Mouse (Mus musculus) v-Abl transformed pro-B cells (cell line): ENCODE measurements around the gene Crybb3.

Experiments used
- in situ Hi-C, 2 experiments: fragments of 400-800 bp; cut with MboI; formaldehyde crosslinking; loops; one replicate each; pipeline ENCODE4 v1.15.1; 2025; ENCODE audit not compliant: unreplicated experiment in 2 of 2

The Crybb3 gene

DNA sequence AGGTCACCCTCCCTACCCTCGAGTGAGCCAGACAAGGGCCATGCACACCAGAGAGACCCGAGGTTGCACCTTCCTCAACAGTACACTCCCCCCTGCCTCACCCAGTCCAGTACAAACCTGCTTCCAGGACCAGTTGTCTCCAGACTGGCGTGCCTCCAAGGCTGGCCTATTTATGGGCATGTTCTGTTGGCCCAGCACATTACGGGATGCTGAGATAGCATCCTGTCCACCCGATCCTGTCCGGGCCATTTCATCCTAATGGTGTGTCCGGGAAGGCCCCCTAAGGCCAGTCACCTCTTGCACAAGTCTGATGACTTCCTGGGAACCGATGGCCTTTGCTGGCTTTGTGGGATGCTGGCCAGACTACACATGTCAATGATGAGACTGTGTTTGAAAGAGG, at the start of gene Crybb3:
Gene Crybb3, minus strand, starts transcription at position 146 of the 400 bp plus-strand sequence.
- in situ Hi-C loops = loop anchor here in 1 of 2 experiments (25.0 kb wide), 1 partner anchor 281 kb away; the partner anchor contains the start of gene Aym1

DNA sequence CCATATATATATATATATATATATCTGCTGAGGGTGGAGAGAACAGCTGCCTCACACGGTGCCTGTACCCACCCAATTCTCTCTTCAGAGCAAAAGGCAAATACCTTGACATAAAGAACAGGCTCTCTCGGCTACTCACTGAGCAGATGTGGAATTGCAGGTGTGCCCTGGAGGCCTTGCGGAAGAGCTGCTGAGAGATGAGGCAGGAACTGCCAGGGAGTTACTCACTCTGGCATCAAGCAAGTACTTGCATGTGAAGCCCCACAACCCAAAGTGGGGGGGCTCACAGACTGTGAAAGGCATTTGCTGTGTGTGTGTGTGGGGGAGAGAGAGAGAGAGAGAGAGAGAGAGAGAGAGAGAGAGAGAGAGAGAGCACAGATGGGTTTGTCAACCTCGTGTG, 47.0 kb upstream of the Crybb3 start:
- in situ Hi-C loops = loop anchor here (25.0 kb wide), 2 partner anchors 866 to 1459 kb away; partner anchors contain the start of genes Cryba4 (in 1 of the 2) and Crybb1 (in 1 of the 2)

- in situ Hi-C loops = loop anchor here (25.0 kb wide), 2 partner anchors 864 to 1461 kb away; partner anchors contain the start of genes Cryba4 (in 1 of the 2) and Crybb1 (in 1 of the 2)
Measured at GRCm38 (mm10) chr5:113126476-113126875, 45.1 kb upstream of the Crybb3 start.

DNA sequence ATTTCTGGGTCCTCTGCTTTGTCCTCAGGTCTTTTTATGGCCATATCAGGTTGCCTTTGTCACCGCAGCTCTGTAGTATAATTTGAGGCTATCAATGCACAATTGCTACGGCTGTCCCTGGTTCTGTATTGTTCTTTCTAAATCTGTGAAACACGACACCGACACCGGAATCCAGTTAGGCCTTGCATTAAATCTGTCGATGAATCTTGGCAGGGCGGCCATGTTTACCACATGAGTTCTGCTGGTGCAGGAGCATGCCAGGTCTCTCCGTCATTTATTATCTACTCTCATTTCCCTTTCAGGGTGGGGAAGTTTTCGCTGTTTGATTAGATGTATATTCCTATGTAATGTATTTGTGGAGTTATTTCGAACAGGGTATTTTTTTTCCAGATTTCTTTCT, 42.3 kb upstream of the Crybb3 start:
- in situ Hi-C loops = loop anchor here in 1 of 2 experiments (25.0 kb wide), 1 partner anchor 1464 kb away; no protein-coding TSS in a partner anchor

DNA sequence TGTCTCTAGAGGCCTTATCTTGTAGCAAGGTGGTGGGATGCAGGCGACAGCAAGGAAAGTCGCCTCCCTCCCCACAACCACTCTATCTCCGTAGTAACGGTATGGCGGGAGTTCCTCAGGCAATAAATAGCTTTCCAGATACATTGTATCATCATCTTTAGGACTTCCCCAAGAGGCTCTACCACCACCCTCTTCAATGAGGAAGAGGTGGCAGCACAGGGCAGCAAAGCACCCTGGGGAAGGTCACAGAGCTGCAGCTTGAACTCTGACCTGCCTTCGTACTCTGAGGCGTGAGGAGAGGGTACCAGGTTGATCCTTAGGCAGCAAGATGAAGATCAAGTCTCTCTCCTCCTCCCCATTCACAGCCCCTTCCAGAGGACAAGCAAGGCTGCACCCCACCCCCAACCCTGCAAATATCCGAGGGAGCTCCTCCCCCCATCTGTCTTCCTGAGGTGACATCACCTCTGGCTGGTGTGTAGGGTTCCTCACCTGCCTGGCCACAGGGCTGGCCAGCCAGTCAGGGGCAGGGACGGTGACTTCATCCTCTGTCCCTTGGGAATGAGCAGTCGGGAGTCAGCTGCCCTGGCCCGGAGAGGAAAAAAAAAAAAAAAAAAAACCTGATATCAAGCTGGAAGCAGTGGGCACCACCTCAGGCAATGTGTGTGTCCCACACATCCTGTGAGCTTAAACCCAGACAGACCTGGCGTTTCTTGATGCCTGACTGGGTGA, 41.1 kb upstream of the Crybb3 start:
- in situ Hi-C loops = loop anchor here in 1 of 2 experiments (25.0 kb wide), 1 partner anchor 1465 kb away; no protein-coding TSS in a partner anchor

DNA sequence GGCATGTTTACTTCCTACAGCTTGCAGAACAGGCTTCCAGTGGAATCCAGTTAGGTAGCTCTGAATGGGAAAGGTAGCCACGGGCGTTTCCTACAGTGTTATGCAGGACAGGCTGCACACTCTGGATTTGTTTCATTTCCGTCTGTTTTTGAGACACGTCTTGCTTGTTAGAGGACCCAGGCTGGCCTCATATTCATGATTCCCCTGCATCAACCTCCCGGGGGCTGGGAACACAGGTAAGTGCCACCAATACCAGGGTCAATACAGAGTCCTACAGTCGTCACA, 40.1 kb upstream of the Crybb3 start:
- in situ Hi-C loops = loop anchor here in 1 of 2 experiments (25.0 kb wide), 1 partner anchor 1466 kb away; no protein-coding TSS in a partner anchor

DNA sequence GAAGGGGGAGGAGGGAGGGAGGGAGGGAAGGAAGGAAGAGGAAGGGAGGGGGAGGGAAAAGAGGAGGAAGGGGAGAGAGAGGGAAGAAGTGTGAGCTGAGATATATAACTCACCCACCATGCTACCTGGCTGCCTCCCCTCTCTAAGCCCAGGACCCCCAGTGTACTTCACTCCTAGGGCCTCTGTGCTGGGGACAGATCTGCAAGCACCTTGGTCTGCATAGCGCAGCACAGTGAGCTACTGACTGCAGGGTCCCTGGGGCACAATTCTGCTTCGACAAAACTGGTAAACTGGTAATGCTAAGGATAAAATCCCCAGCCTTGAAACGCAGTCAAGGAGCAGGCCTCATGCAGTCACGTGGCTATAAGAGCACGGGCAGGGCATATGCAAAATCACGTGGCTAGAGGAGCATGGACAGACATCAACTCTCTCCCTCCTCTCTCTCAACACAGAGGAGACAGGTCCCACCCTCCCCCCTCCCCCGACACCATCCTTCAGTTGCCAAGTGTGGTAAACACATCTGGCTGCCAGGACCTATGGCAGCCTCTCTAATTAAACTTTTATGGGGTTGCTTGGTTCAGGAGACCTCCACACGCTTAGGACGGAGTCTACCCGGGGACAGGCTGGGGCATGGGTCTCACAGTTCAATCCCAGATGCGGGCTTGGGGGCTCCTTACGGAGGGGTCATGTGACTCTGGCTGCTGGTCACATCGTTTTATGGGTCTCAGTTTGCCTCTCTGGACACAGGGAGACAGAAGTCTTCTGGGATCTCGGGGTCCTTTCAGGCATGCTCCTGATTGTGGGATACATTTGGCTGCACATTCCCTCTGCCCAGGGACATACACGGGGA, 39.6 kb upstream of the Crybb3 start:
- in situ Hi-C loops = loop anchor here in 1 of 2 experiments (25.0 kb wide), 1 partner anchor 1466 kb away; no protein-coding TSS in a partner anchor

- in situ Hi-C loops = loop anchor here in 1 of 2 experiments (25.0 kb wide), 1 partner anchor 1467 kb away; no protein-coding TSS in a partner anchor
Measured at GRCm38 (mm10) chr5:113119861-113120465, 38.6 kb upstream of the Crybb3 start.

DNA sequence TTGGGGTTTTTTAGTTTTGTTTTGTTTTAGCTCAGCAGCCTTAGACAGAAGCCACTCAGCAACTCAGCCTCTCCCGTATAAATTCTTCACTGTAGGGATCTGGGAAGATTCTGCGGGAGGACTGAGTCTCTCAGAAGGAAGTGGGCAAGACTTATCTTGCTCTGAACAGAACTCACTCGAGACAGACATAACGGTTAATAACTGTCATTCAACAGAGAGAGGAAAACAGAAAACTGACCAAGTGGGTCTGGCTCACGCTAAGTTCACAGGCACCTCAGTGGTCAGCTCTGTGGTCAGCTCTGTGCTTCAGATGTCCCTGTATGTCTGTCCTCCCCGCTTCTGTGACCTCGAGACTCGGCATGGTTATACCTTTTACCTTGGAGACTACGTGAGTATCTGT, 37.9 kb upstream of the Crybb3 start:
- in situ Hi-C loops = loop anchor here in 1 of 2 experiments (25.0 kb wide), 1 partner anchor 1468 kb away; no protein-coding TSS in a partner anchor

DNA sequence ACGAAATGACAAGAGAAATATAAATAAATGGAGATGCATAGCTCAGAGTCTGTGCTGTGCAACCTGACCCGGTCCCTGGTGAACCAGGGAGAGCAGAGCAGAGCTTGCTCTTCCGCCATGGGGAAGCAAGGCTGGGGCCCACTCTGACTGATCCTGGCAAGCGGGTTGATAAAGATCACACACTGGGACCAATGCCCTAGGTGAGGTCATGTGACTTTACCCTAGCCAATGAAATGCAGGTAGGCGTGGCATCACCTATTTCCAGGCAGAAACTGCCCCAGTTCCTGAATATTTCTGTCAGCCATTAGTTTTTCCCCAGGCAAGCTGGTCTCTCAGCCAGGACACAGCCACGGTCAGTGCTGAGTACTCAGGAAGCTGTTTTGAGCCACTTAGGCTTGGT, 37.3 kb upstream of the Crybb3 start:
- in situ Hi-C loops = loop anchor here in 1 of 2 experiments (25.0 kb wide), 1 partner anchor 1469 kb away; no protein-coding TSS in a partner anchor

DNA sequence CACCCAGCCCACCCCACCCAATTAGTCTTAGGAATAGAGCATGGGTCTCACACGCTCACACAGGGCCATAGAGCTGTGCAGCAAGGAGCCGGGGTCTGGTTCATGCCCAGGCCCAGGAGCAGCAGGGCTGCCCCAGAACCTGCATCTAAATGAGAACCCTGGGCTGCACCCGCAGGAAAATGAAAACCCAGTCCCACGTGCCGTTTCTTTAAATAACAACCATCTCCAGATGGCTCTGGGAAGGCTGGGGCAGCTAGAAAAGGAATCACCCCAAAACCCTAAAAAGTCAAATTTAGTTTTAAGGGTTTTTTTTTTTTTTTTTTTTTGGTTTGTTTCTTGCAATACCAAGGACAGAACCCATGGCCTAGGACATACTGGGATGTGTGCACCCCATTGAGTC, 36.0 kb upstream of the Crybb3 start:
- in situ Hi-C loops = loop anchor here in 1 of 2 experiments (25.0 kb wide), 1 partner anchor 1470 kb away; no protein-coding TSS in a partner anchor

GRCm38 (mm10) chr5:113115896-113116295, 34.5 kb upstream of the Crybb3 start:
- in situ Hi-C loops = loop anchor here in 1 of 2 experiments (25.0 kb wide), 1 partner anchor 1471 kb away; no protein-coding TSS in a partner anchor

DNA sequence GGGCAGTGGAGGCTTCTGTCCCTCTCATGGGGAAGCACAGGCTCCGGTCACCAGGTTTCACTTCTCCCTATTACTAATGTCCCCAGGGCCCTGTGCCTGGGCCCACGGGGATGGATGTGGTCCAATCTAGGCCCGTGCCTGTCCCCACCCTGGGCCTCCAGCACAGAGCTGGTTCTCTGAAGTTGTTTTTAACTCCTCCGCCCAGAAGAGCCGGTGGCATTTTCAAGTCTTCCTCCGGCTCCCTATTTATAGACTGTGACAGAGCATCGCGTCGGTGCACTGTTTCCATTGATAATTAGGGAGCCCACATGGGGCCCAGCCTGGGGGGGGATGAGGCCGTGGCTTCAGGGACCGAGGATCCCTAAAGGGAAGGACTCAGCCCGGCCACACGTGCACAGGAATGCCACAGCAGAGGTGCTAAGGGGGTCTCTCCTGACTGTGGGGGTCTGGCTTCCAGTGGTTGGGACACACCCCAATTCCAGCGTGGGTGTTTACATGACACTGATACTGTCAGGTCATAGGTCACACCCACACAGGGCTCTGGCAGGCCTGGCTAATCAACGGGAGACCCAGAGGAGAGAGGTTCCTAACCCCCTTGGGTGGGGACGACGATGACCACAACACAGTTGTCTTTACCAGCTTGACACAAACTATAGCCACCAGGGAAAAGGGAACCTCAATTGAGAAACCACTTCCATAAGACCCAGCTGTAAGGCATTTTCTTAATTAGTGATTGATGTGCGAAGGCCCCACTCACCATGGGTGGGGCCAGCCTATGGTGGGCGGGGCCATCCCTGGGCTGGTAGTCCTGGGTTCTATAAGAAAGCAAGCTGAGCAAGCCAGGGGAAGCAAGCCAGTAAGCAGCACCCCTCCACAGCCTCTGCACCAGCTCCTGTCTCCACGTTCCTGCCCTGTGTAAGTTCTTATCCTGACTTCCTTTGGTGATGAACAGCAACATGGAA, 33.2 kb upstream of the Crybb3 start:
- in situ Hi-C loops = loop anchor here in 1 of 2 experiments (25.0 kb wide), 1 partner anchor 1473 kb away; no protein-coding TSS in a partner anchor

DNA sequence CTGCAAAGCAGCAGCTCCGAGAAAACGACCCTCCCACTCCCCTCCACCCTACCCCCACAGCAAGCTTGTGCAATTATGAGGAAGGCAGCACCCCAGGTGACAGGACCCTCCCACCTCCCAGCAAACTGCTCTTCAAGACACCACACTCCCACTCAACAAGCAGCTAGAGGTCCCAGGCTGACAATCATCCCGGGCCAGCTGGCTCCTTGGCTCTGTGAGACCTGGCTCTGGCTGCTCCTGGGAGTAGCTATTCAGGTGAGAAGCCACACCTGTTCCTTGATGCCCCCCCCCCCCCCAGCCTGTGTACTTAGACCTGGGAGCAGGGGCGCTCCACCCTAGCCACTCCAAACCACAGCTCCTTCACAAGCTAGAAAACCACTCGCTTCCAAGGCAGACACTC, 31.7 kb upstream of the Crybb3 start:
- in situ Hi-C loops = loop anchor here in 1 of 2 experiments (25.0 kb wide), 1 partner anchor 1474 kb away; no protein-coding TSS in a partner anchor

DNA sequence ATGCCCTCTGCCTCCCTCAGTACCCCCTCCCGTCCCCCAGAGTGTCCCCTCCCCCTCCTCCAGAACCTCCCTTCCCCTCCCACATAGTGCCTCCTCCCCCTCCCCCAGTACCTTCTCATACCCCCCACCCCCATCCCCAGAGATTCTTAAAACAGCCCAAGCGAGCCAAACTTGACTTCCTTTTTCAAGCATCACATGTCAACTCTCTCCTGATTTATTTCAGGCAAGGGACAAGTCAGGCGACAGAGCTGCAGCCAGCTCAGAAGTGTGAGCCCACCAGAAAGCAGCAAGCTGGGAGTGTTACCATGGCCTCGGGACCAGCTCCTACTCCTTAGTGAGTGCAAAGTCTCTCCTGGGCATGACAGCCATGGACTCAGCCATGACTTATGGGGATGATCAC, 30.0 kb upstream of the Crybb3 start:
- in situ Hi-C loops = loop anchor here in 1 of 2 experiments (25.0 kb wide), 1 partner anchor 1476 kb away; no protein-coding TSS in a partner anchor

GRCm38 (mm10) chr5:113110929-113111328, 29.5 kb upstream of the Crybb3 start:
- in situ Hi-C loops = loop anchor here in 1 of 2 experiments (25.0 kb wide), 1 partner anchor 1476 kb away; no protein-coding TSS in a partner anchor

GRCm38 (mm10) chr5:113109651-113110050, 28.3 kb upstream of the Crybb3 start:
- in situ Hi-C loops = loop anchor here (5.0 to 25.0 kb wide), 3 partner anchors 43 to 1478 kb away; partner anchors contain the start of gene Ficd (in 1 of the 2)

GRCm38 (mm10) chr5:113108165-113108764, 26.9 kb upstream of the Crybb3 start:
- in situ Hi-C loops = loop anchor here (5.0 to 25.0 kb wide), 3 partner anchors 44 to 1479 kb away; partner anchors contain the start of gene Ficd (in 1 of the 2)
